Mouse (Mus musculus) 3T3-L1 (cell line): ENCODE measurements around the gene Grm1.
A peak's percentile ranks its signal among the peaks of the same experiment; 100 is the strongest.

Experiments used
- DNase-seq: peaks from one replicate; pipeline ENCODE4 v3.0.0-alpha.2; 2015; ENCODE audit warnings: low read depth, low spot score

Grm1 gene

GRCm38 (mm10) chr10:10971311-10971710 lies 110.8 kb downstream of the Grm1 start:
- peak; percentile 58 for DNase-seq

GRCm38 (mm10) chr10:10964490-10965150 lies 117.5 kb downstream of the Grm1 start:
- DNase-seq = no peak

GRCm38 (mm10) chr10:10950557-10950956 lies 131.6 kb downstream of the Grm1 start:
- peak; percentile 64 for DNase-seq

DNA sequence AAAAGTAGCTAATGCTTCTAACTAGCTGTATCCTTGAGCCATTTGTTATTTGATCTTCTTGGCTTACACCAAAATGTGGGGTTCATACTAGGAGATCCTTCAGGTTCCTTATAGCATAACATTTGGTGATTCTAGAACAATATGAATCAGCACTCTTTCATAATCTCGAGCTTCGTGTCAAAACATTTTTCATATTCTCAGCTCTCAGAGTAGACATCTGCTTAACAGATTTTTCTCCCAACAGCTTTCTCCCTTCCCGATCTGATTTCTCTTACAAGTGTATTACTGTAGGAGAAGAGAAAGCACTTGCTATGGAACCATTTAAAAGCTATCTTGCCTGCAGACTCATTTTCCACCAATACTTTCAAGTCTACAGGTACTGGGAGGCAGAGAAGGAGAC lies 133.0 kb downstream of the Grm1 start:
- DNase-seq = no peak

DNA sequence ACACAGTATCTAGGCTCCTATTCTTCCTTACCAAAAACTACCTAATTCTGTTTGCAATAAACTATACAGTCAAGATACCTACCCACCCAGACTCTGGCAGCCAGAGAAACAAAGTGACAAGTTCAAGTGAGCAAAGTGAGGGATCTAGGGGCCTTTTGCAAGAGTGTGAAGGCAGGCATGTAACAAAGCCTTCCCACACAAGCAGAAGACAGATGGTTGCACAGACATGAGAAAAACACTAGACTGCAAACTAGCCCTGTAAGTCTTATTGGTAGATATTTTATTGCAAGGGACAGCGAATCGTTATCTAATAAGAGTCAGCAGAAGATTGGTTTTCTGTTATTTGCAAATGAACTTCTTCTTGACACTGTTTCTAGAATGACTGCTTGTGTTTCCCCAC lies 134.6 kb downstream of the Grm1 start:
- DNase-seq = no peak

DNA sequence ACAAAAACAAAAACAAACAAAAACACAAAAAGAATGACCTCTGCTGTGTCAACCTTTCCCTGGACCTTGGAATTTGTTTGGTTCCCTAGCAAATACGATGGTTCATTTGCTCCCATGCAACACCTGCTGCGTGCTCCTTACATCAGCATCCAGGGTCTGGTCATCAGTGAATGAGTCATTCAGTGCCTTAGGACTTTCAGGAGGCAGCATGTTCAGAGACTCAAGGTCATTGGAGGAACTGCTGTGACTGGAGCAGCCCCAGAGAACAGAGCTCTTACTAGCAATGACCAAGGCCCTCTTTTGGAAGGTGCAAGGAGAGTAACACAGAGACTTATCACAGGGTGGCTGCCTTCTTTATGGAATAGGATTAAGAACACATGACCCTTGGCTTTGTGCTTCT lies 138.2 kb downstream of the Grm1 start:
- DNase-seq = no peak

GRCm38 (mm10) chr10:10942248-10942647 lies 139.9 kb downstream of the Grm1 start:
- DNase-seq = no peak

DNA sequence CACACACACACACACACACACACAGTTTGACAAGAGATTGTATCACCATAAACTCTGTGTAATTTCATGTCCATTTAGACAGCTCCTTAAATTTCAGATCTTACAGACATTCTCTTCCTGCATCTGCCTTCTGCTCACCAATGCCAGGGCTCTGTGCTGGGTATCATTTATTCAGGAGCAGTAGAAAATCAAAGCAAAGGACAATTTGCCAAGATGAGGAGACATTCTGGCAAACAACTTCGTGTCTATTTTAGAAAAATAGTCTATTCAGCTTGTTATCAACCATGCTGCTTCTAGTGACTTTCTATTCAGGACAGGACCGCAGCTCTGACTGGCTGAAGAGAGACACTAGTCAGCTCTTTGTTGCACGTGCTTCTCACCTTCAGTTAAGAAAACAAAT lies 146.3 kb downstream of the Grm1 start:
- no peak for DNase-seq

DNA sequence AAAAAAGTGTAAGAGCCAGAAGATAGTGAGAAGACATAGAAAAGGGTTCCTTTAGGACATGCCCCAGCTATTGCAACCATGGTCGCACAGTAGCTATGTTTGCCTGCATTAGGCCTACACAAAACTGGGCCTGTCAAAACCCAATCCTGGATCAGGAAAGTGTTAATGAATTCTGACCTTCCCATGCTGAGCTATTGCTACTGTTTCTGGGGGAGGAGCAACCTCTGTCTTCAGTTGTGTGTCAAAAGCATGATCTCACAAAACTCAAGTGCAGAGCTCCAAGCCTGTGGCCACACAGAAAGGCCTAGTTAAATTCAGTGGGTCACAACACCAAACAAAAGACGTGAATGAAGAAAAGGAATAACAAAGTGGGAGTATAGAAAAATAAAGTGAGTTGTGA lies 152.5 kb downstream of the Grm1 start:
- no peak for DNase-seq

GRCm38 (mm10) chr10:10928798-10929366 lies 153.3 kb downstream of the Grm1 start:
- DNase-seq = no peak

- no peak for DNase-seq
Observed at GRCm38 (mm10) chr10:10917857-10918399, 164.2 kb downstream of the Grm1 start.

DNA sequence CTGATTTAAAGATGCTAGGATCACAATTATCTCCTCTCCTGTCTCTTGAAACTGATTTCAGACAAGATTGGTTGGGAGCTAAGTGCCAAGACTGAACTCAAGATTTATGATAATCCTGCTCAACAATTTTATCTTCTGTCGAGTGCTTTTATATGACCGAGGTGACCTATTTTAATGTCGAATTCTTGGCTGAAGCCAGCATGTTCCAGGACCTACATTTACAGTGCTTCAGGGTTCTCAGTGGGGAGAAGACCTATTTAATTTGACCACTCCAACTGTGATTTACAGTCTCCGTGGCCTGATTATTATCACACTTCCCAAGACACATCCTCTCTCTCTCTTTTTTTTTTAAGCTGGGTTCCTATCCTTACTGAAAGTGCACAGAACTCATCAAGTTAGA lies 168.5 kb downstream of the Grm1 start:
- DNase-seq = no peak

- DNase-seq = no peak
Observed at GRCm38 (mm10) chr10:10890221-10890620, 191.9 kb downstream of the Grm1 start.

GRCm38 (mm10) chr10:10888521-10888920 lies 193.6 kb downstream of the Grm1 start:
- DNase-seq = no peak

DNA sequence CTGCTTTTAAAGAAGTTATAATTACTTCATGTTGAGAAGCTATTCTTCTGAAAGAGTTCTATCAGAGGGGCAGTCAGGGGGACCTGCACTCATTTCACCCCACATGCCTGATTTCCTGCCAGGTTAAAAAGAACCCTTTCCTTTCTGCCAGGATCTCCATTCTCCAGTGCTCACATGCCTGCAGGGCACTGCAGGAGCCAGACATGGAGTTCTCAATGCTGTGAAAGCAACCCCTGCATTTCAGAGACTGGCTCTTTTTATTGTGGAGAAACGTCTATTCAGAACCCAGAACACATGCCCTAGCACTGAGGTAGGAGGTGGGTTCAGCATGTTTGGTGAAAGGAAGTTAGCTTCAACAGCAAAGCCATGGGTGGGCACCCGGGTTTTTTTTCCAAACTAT lies 197.2 kb downstream of the Grm1 start:
- no peak for DNase-seq

DNA sequence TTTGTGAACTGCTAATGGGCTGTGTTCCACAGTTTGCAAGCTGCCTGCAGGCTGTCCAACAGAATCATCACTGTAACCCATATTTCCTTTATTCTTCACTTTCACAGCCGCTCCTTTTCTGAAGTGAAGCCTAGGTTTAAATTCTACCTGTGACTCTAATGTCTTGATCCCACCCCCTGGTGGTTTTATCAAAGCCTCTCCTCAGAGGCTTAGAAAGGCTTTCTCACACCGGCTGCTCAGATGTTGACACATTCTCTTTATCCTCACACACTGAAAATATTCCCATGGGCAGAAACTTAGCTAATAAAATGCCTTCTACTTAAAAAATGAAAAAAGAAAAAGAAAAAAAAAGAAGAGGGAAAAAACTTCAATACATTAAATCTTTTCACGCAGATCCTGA lies 210.0 kb downstream of the Grm1 start:
- no peak for DNase-seq

GRCm38 (mm10) chr10:10870271-10870670 lies 211.9 kb downstream of the Grm1 start:
- no peak for DNase-seq

DNA sequence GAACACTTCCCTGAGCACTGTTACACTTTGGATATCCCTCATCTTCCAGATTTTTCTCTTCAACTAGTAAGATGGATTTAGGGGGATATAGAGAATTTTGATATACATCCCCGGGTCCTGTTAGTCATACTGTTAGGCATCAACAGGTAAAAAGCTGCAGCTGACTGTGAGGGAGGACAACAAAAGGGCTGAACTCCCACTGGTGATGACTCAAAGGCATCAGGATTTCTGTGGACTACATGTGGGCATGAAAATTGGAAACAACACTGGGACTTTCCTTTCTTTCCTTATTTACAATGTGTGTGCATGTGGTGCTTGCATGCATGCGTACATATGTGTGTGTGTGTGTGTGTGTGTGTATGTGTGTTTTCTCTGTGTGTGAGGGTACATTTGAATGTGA lies 215.9 kb downstream of the Grm1 start:
- DNase-seq = no peak

GRCm38 (mm10) chr10:10864759-10865158 lies 217.4 kb downstream of the Grm1 start:
- DNase-seq = peak; percentile 35

- no peak for DNase-seq
Observed at GRCm38 (mm10) chr10:10847376-10848286, 234.5 kb downstream of the Grm1 start.

DNA sequence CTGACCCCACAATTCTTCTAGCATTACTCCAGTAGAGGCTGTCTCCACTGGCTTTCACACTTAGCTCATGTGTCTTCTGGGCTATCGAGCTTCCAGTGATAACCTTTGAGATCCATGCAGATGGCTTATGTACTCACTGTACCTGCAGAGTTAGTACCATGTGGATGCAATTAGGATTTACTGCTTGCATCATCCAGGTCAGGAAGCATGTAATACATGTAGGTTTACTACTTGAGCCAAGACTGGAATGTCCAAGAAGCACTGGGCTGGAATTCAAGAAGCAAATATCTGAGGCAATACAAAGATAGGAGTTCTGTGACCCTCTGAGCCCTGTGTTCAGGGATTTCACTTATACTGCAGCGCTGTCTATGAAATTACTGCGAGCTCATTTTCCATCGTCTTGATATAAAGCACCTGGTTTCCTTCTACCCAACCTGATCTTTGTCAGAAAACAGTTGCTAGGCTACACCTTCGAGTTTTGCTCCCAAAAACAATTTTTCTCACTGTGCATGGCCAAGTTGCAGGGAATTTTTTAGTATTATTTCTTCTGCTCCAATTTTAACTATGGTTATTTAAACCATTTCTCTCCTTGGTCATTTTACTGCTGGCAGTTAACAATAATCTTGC lies 237.0 kb downstream of the Grm1 start:
- no peak for DNase-seq

DNA sequence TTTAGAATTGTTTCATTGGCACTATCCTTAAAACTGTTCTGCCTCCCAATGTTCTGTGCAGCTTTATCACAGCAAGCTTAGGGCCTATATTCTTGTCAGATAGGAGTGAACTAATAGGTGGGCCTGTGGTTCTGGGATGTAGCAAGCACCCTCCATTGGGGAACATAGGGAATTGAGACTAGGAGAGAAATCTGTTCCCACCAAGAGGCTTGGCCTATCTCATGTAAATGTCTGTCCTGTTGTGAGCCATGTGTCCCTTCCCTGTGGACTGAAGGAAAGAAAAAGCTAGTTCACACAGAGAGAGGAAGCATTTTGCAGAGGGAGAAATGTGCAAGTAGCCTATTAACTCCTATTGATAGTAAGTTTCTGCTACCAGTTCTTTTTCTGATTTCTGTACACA lies 246.8 kb downstream of the Grm1 start:
- no peak for DNase-seq
